16 mouse cellular contexts compared by ENCODE assay signal in the genomic region with DNA sequence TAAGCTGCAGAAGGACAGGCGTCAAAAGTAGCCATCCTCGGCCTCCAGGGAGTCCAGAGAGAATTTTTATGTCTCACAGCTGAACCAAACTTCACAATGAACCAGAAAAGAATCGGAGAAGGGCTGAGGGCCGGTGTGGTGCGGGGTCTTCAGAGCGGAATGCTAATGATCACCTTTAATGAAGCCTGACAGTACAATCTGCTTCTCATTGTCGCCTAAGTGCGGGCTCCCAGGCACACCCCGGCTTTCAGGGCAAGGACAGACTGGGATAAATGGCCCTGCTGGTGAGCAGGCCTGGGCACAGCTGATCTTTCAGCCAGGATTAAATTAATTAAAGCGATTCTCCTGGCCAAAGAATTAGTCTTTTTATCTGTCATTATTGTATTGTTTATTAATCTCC. TPM values are rescaled to one million over a fixed set of nuclear protein-coding genes. Genes with fewer than 3 reads are reported as not detected.
DNase-seq lines count a peak whose midpoint lies in the region; ATAC-seq and TF ChIP-seq lines count a peak whose summit lies in the region.
"Had no signal": no experiment of that assay in that cellular context is flagged by ENCODE, and none has a peak within 500 bp of the region (broad histone marks: within the 10 kb centered on the region; RNA-seq: fewer than 3 reads in every experiment).

No protein-coding gene starts in this region.

- H3K27me3 ChIP-seq in kidney, embryonic 16.5 days (ENCODE audit: insufficient read depth, low read length) = no peaks in the 10 kb centered on the region; the same call in 1 of the 2 replicates
- H3K27me3 ChIP-seq in kidney, adult 2 months (replicated peaks; ENCODE audit: control insufficient read depth, insufficient read depth, low read length) = no peaks in the 10 kb centered on the region
- peaks cover 24% of the 10 kb centered on the region for H3K27me3 ChIP-seq in embryonic facial prominence, embryonic 13.5 days
- H3K27me3 ChIP-seq in midbrain, embryonic 16.5 days (ENCODE audit: control insufficient read depth, insufficient read depth, low read depth, low read length) = peaks cover 16% of the 10 kb centered on the region
- no peaks in the 10 kb centered on the region for H3K27me3 ChIP-seq in thymus, adult 2 months (ENCODE audit: control insufficient read depth, insufficient read depth, low read length)

- H3K4me2 ChIP-seq in kidney, embryonic 16.5 days (replicated peaks; ENCODE audit: low read depth, low read length) = peak overlapping the region; percentile 34; the same call in 1 of the 2 replicates
- 0 out of 2 replicates have a peak overlapping the region, but pooled peaks have one; percentile 7 for H3K4me2 ChIP-seq in embryonic facial prominence, embryonic 13.5 days
- H3K4me2 ChIP-seq in midbrain, embryonic 16.5 days (ENCODE audit: low read length) = no peak overlapping the region
- H3K4me2 ChIP-seq: lung, embryonic 14.5 days had no signal

- peaks cover 8% of the 10 kb centered on the region; the same call in 1 of the 2 replicates for H3K4me1 ChIP-seq in kidney, embryonic 16.5 days (ENCODE audit: insufficient read depth, low read length)
- H3K4me1 ChIP-seq in kidney, adult 2 months (ENCODE audit: control insufficient read depth, insufficient read depth, low read length) = no peaks in the 10 kb centered on the region
- H3K4me1 ChIP-seq in embryonic facial prominence, embryonic 13.5 days = peaks cover 9% of the 10 kb centered on the region; the same call in 1 of the 2 replicates
- H3K4me1 ChIP-seq in midbrain, embryonic 16.5 days (ENCODE audit: control insufficient read depth, insufficient read depth, low read length) = peaks cover 4% of the 10 kb centered on the region; the same call in 1 of the 2 replicates
- H3K4me1 ChIP-seq in thymus, adult 2 months (replicated peaks; ENCODE audit: control insufficient read depth, insufficient read depth, low read length) = peaks cover 6% of the 10 kb centered on the region; the same call in 1 of the 2 replicates

- no peak overlapping the region for H3K9ac ChIP-seq in kidney, embryonic 16.5 days (replicated peaks; ENCODE audit: low read length)
- no peak overlapping the region for H3K9ac ChIP-seq in embryonic facial prominence, embryonic 13.5 days
- H3K9ac ChIP-seq in midbrain, embryonic 16.5 days (ENCODE audit: low read depth, low read length) = no peak overlapping the region
- H3K9ac ChIP-seq: lung, embryonic 14.5 days had no signal

- DNase-seq in embryo, embryonic 10 days (ENCODE audit: low spot score) = peak; percentile 42
- DNase-seq in embryo, embryonic 10.5 days (ENCODE audit: low spot score) = no peak
- no peak for DNase-seq in kidney, adult 2 months
- no peak for DNase-seq in adrenal gland, postnatal 10 days
- no peak for DNase-seq in thymus, adult 2 months
- DNase-seq: cerebellum, adult 18-20 months; gastrocnemius, postnatal 10 days; kidney, adult 8-10 months; liver; right cerebral cortex, postnatal 25 days had no signal

- no peaks in the 10 kb centered on the region for H3K9me3 ChIP-seq in kidney, embryonic 16.5 days (ENCODE audit: low read length)
- H3K9me3 ChIP-seq in embryonic facial prominence, embryonic 13.5 days = no peaks in the 10 kb centered on the region
- H3K9me3 ChIP-seq in midbrain, embryonic 16.5 days (replicated peaks; ENCODE audit: control insufficient read depth, low read length, poor library complexity, severe bottlenecking) = no peaks in the 10 kb centered on the region
- H3K9me3 ChIP-seq: heart, embryonic 10.5 days had no signal

- TF ChIP-seq CTCF in kidney, adult 2 months (conservative IDR thresholded peaks at IDR 0.05; ENCODE audit: insufficient read depth, insufficient read length, low read depth, low read length) = no peak
- no peak for TF ChIP-seq CTCF in thymus, adult 2 months (IDR thresholded peaks at IDR 0.05; ENCODE audit: borderline replicate concordance, control insufficient read depth, extremely low read depth, insufficient read depth, low read length, poor library complexity)

- H3K4me3 ChIP-seq in kidney, embryonic 16.5 days (ENCODE audit: low read length) = no peak overlapping the region
- H3K4me3 ChIP-seq in kidney, adult 2 months (ENCODE audit: insufficient read depth, low read depth, low read length) = no peak overlapping the region
- no peak overlapping the region for H3K4me3 ChIP-seq in embryonic facial prominence, embryonic 13.5 days
- H3K4me3 ChIP-seq in midbrain, embryonic 16.5 days (ENCODE audit: low read depth, low read length) = no peak overlapping the region
- H3K4me3 ChIP-seq in thymus, adult 2 months (ENCODE audit: control insufficient read depth, insufficient read depth, low read length) = no peak overlapping the region
- H3K4me3 ChIP-seq: heart, embryonic 10.5 days had no signal

- WGBS in kidney, embryonic 16.5 days = 27% methylated on average over 10 of the region's 10 CpGs
- 44% methylated on average over 10 of the region's 10 CpGs for WGBS in kidney, adult 2 months
- 11% methylated on average over 10 of the region's 10 CpGs for WGBS in embryonic facial prominence, embryonic 13.5 days
- 8% methylated on average over 10 of the region's 10 CpGs for WGBS in midbrain, embryonic 16.5 days
- 66% methylated on average over 10 of the region's 10 CpGs for WGBS in thymus, adult 2 months

- H3K27ac ChIP-seq in kidney, embryonic 16.5 days (ENCODE audit: low read length) = no peak overlapping the region
- H3K27ac ChIP-seq in kidney, adult 2 months (ENCODE audit: insufficient read depth, low read depth, low read length) = no peak overlapping the region
- no peak overlapping the region for H3K27ac ChIP-seq in embryonic facial prominence, embryonic 13.5 days
- H3K27ac ChIP-seq in midbrain, embryonic 16.5 days (ENCODE audit: low read length) = no peak overlapping the region
- no peak overlapping the region for H3K27ac ChIP-seq in thymus, adult 2 months (ENCODE audit: control insufficient read depth, insufficient read depth, low read length)
- H3K27ac ChIP-seq: heart, embryonic 10.5 days had no signal

- ATAC-seq in kidney, embryonic 16.5 days (ENCODE audit: low FRiP score, low TSS enrichment) = no peak
- no peak for ATAC-seq in embryonic facial prominence, embryonic 13.5 days (ENCODE audit: insufficient number of reproducible peaks, insufficient read depth, low FRiP score, low TSS enrichment, low read depth)
- ATAC-seq in midbrain, embryonic 16.5 days = peak; percentile 70; the same call in 1 of the 2 replicates
- ATAC-seq: Patski had no signal

- H3K36me3 ChIP-seq in kidney, embryonic 16.5 days (ENCODE audit: insufficient read depth, low read length) = no peaks in the 10 kb centered on the region
- H3K36me3 ChIP-seq in kidney, adult 2 months (ENCODE audit: control insufficient read depth, insufficient read depth, low read length) = no peaks in the 10 kb centered on the region
- H3K36me3 ChIP-seq in embryonic facial prominence, embryonic 13.5 days = no peaks in the 10 kb centered on the region
- H3K36me3 ChIP-seq in midbrain, embryonic 16.5 days (ENCODE audit: control insufficient read depth, insufficient read depth, low read length) = no peaks in the 10 kb centered on the region
- no peaks in the 10 kb centered on the region for H3K36me3 ChIP-seq in thymus, adult 2 months (ENCODE audit: control insufficient read depth, insufficient read depth, low read length)
- H3K36me3 ChIP-seq: heart, embryonic 10.5 days had no signal

- no peak for TF ChIP-seq POLR2A in kidney, adult 2 months (IDR thresholded peaks at IDR 0.05; ENCODE audit: low read depth, low read length)
- no peak for TF ChIP-seq POLR2A in thymus, adult 2 months (IDR thresholded peaks at IDR 0.05; ENCODE audit: control insufficient read depth, extremely low read depth, insufficient read depth, low read length, poor library complexity)

RNA-seq across cellular contexts. Expression of a gene that starts 17.0 kb away (rescaled TPM):
- polyA plus RNA-seq in kidney, embryonic 16.5 days (2015; fragmentation: Nextera tagmentation; extraction: Ambion mirVana) = 9.4 and 11.2 TPM in 2 replicates
- 11.4 and 16.2 TPM in 2 replicates for polyA plus RNA-seq in kidney, adult 2 months (2012; rRNA removed)
- 9.7 and 10.0 TPM in 2 replicates for polyA plus RNA-seq in embryonic facial prominence, embryonic 13.5 days (2015; fragmentation: Nextera tagmentation; extraction: Ambion mirVana)
- polyA plus RNA-seq in midbrain, embryonic 16.5 days (2015; fragmentation: Nextera tagmentation; extraction: Ambion mirVana) = 2.9 and 3.4 TPM in 2 replicates
- 10 to 100 TPM; 16.1 to 17.7 TPM for total RNA-seq in adrenal gland, postnatal 10 days (2021)
- 10.6 and 11.9 TPM in 2 replicates for polyA plus RNA-seq in thymus, adult 2 months (2012; rRNA removed)
- polyA plus RNA-seq: Patski had no signal

RNA-seq across cellular contexts. Expression of a gene that starts 36.2 kb away (rescaled TPM):
- 62.8 and 64.0 TPM in 2 replicates for polyA plus RNA-seq in kidney, embryonic 16.5 days (2015; fragmentation: Nextera tagmentation; extraction: Ambion mirVana)
- polyA plus RNA-seq in kidney, adult 2 months (2012; rRNA removed) = 12.1 and 14.6 TPM in 2 replicates
- polyA plus RNA-seq in embryonic facial prominence, embryonic 13.5 days (2015; fragmentation: Nextera tagmentation; extraction: Ambion mirVana) = 53.0 TPM in 2 replicates
- 43.9 and 47.4 TPM in 2 replicates for polyA plus RNA-seq in midbrain, embryonic 16.5 days (2015; fragmentation: Nextera tagmentation; extraction: Ambion mirVana)
- 10 to 100 TPM; 23.2 to 26.7 TPM for total RNA-seq in adrenal gland, postnatal 10 days (2021)
- 35.0 and 62.8 TPM in 2 replicates for polyA plus RNA-seq in thymus, adult 2 months (2012; rRNA removed)
